Mouse (Mus musculus): Measurements from ENCODE around the gene Tmem87a. TPM values are rescaled to one million over a fixed set of nuclear protein-coding genes. Genes with fewer than 3 reads are reported as not detected.

Gene Tmem87a
- total and polyA plus RNA-seq, 3 experiments: 23.9 to 28.0 TPM; not detected in 1

DNA sequence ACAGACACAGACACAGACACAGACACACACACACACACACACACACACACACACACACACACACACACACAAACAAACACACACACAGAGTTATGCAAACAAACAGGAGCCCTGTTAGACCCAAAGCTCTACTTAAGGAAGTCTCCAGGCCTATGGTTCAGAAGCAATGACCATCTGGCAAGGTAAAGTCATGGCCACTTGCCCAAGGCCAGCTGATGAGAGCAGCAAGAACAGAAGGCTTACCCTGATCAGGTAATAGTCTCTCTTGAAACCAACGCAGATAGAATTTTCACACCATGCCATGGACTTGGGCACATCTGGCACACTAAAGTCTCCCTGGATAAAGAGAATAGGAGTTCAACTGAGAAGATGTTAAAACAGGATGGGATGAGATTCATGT, 62.2 kb downstream of the Tmem87a start:
- H3K36me3 ChIP-seq (ENCODE audit: control insufficient read depth in 1 of 2, insufficient read depth in 2 of 2, low read length in 2 of 2): peaks cover 0 to 5% of the 10 kb centered on the region in 2 experiments; a peak in 2 of 4 replicates
- DNase-seq (ENCODE audit: low read depth, low spot score): no peak

DNA sequence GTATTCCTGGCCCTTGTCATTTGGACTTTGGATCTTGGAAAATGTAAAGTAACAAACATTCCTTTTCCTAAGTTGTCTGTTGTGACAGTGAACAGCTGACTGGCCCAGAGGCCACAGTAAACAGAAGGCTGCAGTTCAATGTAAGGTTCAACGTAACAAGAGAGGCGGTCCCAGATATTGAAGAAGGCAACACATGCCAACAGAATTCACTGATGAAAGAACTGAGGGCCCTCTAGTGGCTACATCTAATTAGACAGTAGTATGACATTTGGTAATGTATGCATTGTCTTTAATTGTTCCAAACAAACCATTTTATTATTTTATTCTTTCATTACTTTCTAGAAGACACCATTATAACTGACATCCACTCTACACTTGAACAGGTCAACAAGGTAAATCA, 66.0 kb downstream of the Tmem87a start:
- H3K4me3 ChIP-seq (ENCODE audit: control insufficient read depth in 1 of 2, insufficient read depth in 1 of 2, low read depth in 2 of 2, low read length in 2 of 2): no peak overlapping the region
- DNase-seq (ENCODE audit: low read depth, low spot score): peak; percentile 32
- H3K9me3 ChIP-seq (replicated peaks; ENCODE audit: insufficient read depth, low read length): no peaks in the 10 kb centered on the region
- no peaks in the 10 kb centered on the region for H3K27me3 ChIP-seq (ENCODE audit: control insufficient read depth in 1 of 2, insufficient read depth in 2 of 2, low read length in 2 of 2)
- TF ChIP-seq CTCF (IDR thresholded peaks at IDR 0.05 in 2 of 3, conservative IDR thresholded peaks at IDR 0.05 in 1 of 3; ENCODE audit: control insufficient read depth in 1 of 3, insufficient read depth in 1 of 3, low read depth in 2 of 3, low read length in 3 of 3, poor library complexity in 1 of 3, severe bottlenecking in 1 of 3): peak in 2 of 3 experiments; percentile 35 to 55; a peak in 3 of 6 replicates
- peak; percentile 25; the same call in 1 of the 2 replicates for TF ChIP-seq SMC3 (IDR thresholded peaks at IDR 0.05; ENCODE audit: low read depth, low read length)
- TF ChIP-seq RAD21 (IDR thresholded peaks at IDR 0.05; ENCODE audit: low read depth, low read length): peak; percentile 19
- no peak for TF ChIP-seq MAX (IDR thresholded peaks at IDR 0.05; ENCODE audit: low read length)
- H3K4me1 ChIP-seq (ENCODE audit: control insufficient read depth in 1 of 2, insufficient read depth in 2 of 2, low read length in 2 of 2): no peaks in the 10 kb centered on the region
- H3K9ac ChIP-seq (ENCODE audit: control insufficient read depth, low read depth, low read length, poor library complexity, severe bottlenecking): no peak overlapping the region
- H3K36me3 ChIP-seq (ENCODE audit: control insufficient read depth in 1 of 2, insufficient read depth in 2 of 2, low read length in 2 of 2): peaks cover 0 to 6% of the 10 kb centered on the region in 2 experiments; a peak in 2 of 4 replicates
- no peak overlapping the region for H3K27ac ChIP-seq (ENCODE audit: control insufficient read depth, low read depth, low read length)
- H3K79me2 ChIP-seq (ENCODE audit: control insufficient read depth, insufficient read depth, low read length, poor library complexity): no peaks in the 10 kb centered on the region

More for the DNA sequence above, 62.2 kb downstream of the Tmem87a start:
- no peaks in the 10 kb centered on the region for H3K79me2 ChIP-seq (ENCODE audit: control insufficient read depth, insufficient read depth, low read length, poor library complexity)
- no peaks in the 10 kb centered on the region for H3K27me3 ChIP-seq (ENCODE audit: control insufficient read depth in 1 of 2, insufficient read depth in 2 of 2, low read length in 2 of 2)
- H3K4me1 ChIP-seq (ENCODE audit: control insufficient read depth in 1 of 2, insufficient read depth in 2 of 2, low read length in 2 of 2): no peaks in the 10 kb centered on the region
- no peaks in the 10 kb centered on the region for H3K9me3 ChIP-seq (replicated peaks; ENCODE audit: insufficient read depth, low read length)
- H3K27ac ChIP-seq (ENCODE audit: control insufficient read depth, low read depth, low read length): no peak overlapping the region
- no peak overlapping the region for H3K9ac ChIP-seq (ENCODE audit: control insufficient read depth, low read depth, low read length, poor library complexity, severe bottlenecking)
- no peak for TF ChIP-seq RAD21 (IDR thresholded peaks at IDR 0.05; ENCODE audit: low read depth, low read length)
- TF ChIP-seq NRF1 (IDR thresholded peaks at IDR 0.05; ENCODE audit: insufficient read depth, low read depth, low read length, poor library complexity, severe bottlenecking): no peak
- no peak for TF ChIP-seq TAL1 (IDR thresholded peaks at IDR 0.05; ENCODE audit: low read length)
- no peak for TF ChIP-seq ZKSCAN1 (IDR thresholded peaks at IDR 0.05; ENCODE audit: low read depth, low read length)
- no peak for TF ChIP-seq CHD1 (IDR thresholded peaks at IDR 0.05; ENCODE audit: low read depth, low read length)
- TF ChIP-seq ETS1 (IDR thresholded peaks at IDR 0.05; ENCODE audit: low read depth, low read length): no peak
- TF ChIP-seq NELFE (IDR thresholded peaks at IDR 0.05; ENCODE audit: low read depth, low read length): no peak
- no peak for TF ChIP-seq USF1 (IDR thresholded peaks at IDR 0.05; ENCODE audit: low read depth, low read length)
- TF ChIP-seq RCOR1 (IDR thresholded peaks at IDR 0.05; ENCODE audit: low read depth, low read length): no peak
- TF ChIP-seq MAFK (IDR thresholded peaks at IDR 0.05; ENCODE audit: borderline replicate concordance, low read depth, low read length): no peak
- H3K4me3 ChIP-seq (ENCODE audit: control insufficient read depth in 1 of 2, insufficient read depth in 1 of 2, low read depth in 2 of 2, low read length in 2 of 2): no peak overlapping the region

DNA sequence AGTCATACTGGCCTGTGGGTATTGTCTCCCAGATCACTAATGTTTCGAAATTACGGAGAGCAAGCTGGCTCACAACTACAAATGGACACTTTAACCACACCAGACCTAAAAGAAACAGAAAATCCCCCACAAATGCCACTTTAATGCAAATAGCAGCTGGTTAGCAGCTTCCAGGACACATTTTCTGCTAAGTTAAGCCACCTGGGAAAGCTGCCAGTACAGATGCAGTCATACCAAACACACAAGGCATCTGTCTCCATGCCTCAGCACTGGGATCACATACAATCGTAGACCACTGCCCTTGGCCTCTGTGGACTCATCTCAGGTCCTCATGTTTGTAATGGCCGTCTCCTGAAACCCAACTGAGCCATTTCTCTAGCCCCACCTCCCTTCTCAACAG, 72.3 kb downstream of the Tmem87a start:
- TF ChIP-seq POLR2AphosphoS2 (IDR thresholded peaks at IDR 0.05; ENCODE audit: low read length) (no peak), RAD21 (IDR thresholded peaks at IDR 0.05; ENCODE audit: low read depth, low read length) (no peak), ELF1 (IDR thresholded peaks at IDR 0.05; ENCODE audit: low read depth, low read length) (no peak), TCF12 (IDR thresholded peaks at IDR 0.05; ENCODE audit: low read depth, low read length) (no peak), MYC (IDR thresholded peaks at IDR 0.05; ENCODE audit: low read depth, low read length) (no peak), HCFC1 (IDR thresholded peaks at IDR 0.05; ENCODE audit: low read depth, low read length) (no peak), MAX (IDR thresholded peaks at IDR 0.05; ENCODE audit: low read length) (no peak), ZNF384 (IDR thresholded peaks at IDR 0.05; ENCODE audit: low read depth, low read length) (no peak), BHLHE40 (IDR thresholded peaks at IDR 0.05; ENCODE audit: borderline replicate concordance, low read depth, low read length) (no peak)
- Histone ChIP-seq H3K79me2 (ENCODE audit: control insufficient read depth, insufficient read depth, low read length, poor library complexity) (no peaks in the 10 kb centered on the region), H3K4me3 (ENCODE audit: control insufficient read depth in 1 of 2, insufficient read depth in 1 of 2, low read depth in 2 of 2, low read length in 2 of 2) (no peak overlapping the region), H3K9ac (ENCODE audit: control insufficient read depth, low read depth, low read length, poor library complexity, severe bottlenecking) (no peak overlapping the region), H3K4me1 (ENCODE audit: control insufficient read depth in 1 of 2, insufficient read depth in 2 of 2, low read length in 2 of 2) (no peaks in the 10 kb centered on the region), H3K27me3 (ENCODE audit: control insufficient read depth in 1 of 2, insufficient read depth in 2 of 2, low read length in 2 of 2) (no peaks in the 10 kb centered on the region), H3K27ac (ENCODE audit: control insufficient read depth, low read depth, low read length) (no peak overlapping the region), H3K36me3 (ENCODE audit: control insufficient read depth in 1 of 2, insufficient read depth in 2 of 2, low read length in 2 of 2) (peaks cover 0 to 4% of the 10 kb centered on the region in 2 experiments; a peak in 2 of 4 replicates), H3K9me3 (replicated peaks; ENCODE audit: insufficient read depth, low read length) (no peaks in the 10 kb centered on the region)
- DNase-seq (ENCODE audit: low read depth, low spot score): no peak

Measured in MEL (cell line).